Mouse (Mus musculus) liver, adult 2 months (tissue): ENCODE data around the gene Mrtfa.

Experiments used
- CTCF ChIP-seq: fragments of 200-500 bp; IDR thresholded peaks from 2 replicates; pipeline ENCODE4 v1.5.1; 2011; ENCODE audit warnings: low read depth, low read length, control low read depth
- POLR2A ChIP-seq: fragments of 200-500 bp; IDR thresholded peaks from 2 replicates; pipeline ENCODE4 v1.6.1; 2011; ENCODE audit warnings: low read length, control low read depth; ENCODE audit not compliant: insufficient read depth; ENCODE audit errors: extremely low read depth

DNA sequence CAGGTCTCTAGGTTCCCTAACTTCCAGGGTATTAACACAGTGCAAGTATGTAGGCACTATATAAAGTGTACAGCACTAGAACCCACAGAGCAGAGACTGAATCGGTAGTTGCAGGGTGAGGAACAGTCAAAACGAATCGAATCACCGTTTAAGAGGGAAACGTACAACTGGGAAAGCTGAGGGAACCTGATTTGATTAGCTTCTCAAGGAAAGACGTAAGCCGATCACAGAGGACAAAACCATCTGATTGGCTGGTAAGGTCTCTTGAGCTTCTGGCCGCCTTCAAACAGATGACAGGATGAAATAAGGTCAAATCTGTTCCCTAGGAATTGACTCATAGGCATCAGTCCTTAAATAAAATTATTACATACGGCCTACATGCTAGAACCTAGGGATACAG lies 106.7 kb downstream of the Mrtfa start:
- no peak for TF ChIP-seq CTCF
- no peak for TF ChIP-seq POLR2A
